Mouse (Mus musculus) left cerebral cortex, postnatal 4 days (tissue): ENCODE measurements around the gene Rad9a. TPM values are rescaled to one million over a fixed set of nuclear protein-coding genes. Genes with fewer than 3 reads are reported as not detected.
A peak's percentile ranks its signal among the peaks of the same experiment; 100 is the strongest.

Source experiments
- DNase-seq: peaks from one replicate; pipeline ENCODE4 v3.0.0-alpha.2; 2022
- intact Hi-C: fragments of 180-260 bp; cut with DNase I; formaldehyde crosslinking; loops from one replicate; pipeline ENCODE4 v1.15.1; 2025
- total RNA-seq, 2 experiments: library from RNA; stranded (reverse); gene quantifications; 2 replicates each; pipeline ENCODE4 v1.2.3; 2021

The Rad9a gene
- total RNA-seq, 2 experiments from 2014 or later: 9.8 to 10.6 TPM

DNA sequence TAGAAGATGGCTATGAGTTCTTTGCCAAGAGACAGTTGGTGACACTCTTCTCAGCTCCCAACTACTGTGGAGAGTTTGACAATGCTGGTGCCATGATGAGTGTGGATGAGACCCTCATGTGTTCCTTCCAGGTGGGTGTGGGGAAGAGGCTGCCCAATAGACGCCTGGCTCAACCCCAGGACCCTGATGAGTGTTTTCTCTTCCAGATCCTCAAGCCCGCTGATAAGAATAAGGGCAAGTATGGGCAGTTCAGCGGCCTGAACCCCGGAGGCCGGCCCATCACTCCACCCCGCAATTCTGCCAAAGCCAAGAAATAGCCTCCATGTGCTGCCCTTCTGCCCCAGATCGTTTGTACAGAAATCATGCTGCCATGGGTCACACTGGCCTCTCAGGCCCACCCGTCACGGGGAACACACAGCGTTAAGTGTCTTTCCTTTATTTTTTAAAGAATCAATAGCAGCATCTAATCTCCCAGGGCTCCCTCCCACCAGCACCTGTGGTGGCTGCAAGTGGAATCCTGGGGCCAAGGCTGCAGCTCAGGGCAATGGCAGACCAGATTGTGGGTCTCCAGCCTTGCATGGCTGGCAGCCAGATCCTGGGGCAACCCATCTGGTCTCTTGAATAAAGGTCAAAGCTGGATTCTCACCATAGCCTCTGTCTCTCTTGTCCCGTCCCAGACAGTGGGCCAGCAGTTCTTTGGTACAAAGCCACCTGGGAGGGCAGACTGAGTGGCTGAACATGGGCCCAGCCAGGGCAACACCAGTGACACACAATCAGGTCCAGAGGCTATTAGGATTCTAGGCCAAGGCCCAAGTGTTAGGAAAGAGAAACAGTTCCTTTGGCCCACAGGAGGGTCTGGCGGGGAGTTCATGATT is 6.4 kb downstream of the Rad9a start:
- intact Hi-C loops: no loop called here
- DNase-seq: peak; percentile 95

DNA sequence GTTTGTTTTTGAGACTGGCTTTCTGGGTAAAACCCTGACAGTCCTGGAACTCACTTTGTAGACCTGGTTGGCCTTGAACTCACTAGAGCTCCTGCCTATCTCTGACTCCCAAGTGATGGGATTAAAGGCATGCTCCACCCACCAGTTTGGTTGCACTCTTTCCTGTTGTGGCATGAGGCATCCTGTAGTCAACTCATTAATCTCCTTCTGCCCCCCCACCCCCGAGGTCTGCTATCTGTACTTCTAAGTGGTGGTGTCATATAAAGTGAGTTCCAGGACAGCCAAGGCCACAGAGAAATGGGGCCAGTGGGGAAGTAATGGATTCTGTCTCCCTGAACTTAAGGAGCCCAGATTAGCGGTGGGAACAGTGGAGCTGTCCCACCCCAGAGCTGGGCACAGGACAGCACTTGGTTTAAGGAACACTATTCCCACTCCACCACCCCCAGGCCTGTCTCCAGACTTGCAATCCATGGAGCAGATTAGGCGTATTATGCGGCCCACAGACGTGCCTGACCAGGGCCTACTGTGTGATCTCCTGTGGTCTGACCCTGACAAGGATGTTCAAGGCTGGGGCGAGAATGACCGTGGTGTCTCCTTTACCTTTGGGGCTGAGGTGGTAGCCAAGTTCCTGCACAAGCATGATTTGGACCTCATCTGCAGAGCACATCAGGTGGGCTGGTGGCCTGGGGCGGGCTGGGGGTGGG is 7.3 kb downstream of the Rad9a start:
- intact Hi-C loops: no loop called here
- DNase-seq: no peak

DNA sequence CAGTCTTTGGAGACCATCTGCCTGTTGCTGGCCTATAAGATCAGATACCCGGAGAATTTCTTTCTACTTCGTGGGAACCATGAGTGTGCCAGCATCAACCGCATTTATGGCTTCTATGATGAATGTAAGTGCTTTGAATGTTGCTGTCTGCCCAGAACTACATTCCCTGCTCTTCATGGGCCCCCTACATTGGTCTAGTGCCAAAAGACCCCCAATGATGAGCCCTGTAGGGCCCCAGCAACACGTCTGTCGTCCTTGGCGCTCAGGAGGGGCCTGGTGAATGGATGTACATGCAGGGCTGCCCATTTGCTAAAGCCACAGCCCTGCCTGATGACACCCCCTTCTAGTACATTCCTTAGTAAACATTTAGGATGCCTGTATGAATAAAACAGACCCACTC is 8.3 kb downstream of the Rad9a start:
- no peak for DNase-seq
- intact Hi-C loops: no loop called here

DNA sequence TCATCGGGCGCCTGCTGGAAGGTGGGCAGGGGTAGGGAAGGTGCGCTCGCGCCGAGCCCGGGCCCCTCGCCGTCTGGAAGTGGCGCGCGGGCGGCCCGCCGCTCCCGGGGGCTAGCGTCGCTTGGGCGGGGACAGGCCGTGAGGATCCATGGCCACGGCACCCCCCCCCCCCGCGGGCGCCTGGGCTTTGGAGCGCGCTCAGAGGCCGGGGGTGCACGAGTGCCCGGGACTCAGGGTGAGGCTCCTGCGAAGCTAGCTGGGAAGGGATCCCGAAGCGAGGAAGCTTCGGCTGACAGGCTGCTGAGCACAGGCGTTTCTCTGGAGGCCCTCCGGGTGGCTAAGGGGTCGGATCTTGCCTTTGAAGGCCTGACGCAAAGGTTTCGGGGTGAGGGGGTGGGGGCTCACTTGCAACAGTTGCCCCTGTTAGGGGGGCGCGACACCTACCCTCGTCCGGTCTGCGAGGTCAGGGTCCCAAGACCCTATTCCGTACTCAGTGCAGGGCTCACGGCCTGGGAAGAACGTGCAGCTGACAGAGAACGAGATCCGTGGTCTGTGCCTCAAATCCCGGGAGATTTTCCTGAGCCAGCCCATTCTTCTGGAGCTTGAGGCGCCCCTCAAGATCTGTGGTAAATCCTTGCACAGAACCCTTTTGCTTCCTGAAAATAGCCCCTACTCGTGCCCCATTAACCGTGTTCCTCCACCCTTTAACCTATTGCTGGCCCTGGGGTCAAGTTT is 9.0 kb downstream of the Rad9a start:
- DNase-seq: no peak
- intact Hi-C loops: no loop called here

DNA sequence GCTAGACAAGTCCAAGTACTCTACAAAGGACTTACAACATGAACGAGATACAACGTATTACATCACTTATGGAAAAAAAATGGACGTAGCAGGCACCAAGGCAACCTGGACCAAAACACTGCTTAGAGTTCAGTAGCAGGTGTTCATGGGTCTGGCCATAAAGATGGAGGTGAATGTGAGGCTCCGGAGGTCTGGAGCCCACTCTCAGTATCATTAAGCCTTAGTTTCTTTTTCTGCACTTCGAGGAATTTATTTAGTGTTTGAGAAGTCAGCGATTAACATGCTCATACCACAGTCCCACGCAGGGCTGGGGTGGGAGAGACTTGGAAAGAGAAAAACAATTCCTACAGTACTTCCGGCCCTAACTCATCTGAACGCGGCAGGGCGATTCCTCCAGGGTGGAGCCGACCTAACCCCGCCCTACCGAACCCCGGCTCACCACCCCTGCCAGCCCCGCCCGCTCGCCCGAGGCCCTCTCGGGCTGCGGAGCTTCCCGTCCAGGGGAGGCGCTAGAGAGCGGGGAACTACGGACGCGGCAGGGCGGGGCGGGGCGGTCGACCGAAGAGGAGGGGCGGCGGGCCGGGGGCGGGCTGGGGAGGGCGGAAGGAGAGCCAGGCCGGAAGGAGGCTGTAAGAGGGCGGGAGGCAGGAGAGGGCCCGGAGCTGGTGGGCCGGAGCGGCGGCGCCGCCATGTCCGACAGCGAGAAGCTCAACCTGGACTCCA is 9.8 kb downstream of the Rad9a start, which contains the start of gene Ppp1ca:
TSS of gene Ppp1ca (plus strand) at position 538 of the 723 bp plus-strand sequence.
- intact Hi-C loops: no loop called here
- peak; percentile 97 for DNase-seq

DNA sequence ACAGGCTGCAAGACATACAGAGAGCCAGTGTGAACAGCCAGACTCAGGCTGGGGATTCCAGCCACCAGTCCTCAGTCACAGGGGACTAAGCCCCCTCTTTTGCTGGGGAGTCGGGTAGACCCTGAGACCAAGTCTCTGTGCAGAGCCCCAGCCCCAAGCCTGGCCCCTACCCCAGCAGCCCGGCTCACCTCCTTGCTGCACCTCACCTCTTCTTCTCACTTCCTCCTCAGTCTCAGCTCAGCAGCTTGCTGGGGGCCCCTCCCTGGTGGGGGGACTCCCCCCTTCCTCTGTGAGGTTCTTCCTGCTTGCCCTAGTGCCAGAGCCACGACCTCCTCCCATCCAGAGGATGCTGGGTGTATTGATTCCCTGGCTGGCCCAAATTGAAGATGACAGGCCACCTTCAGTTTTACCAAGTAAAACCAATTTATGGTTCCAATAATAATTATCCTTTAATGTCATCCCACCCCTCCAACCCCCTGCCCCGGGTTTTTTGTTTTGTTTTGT is 10.6 kb downstream of the Rad9a start, which contains the start of gene Tbc1d10c:
TSS of gene Tbc1d10c (minus strand) at position 454 of the 504 bp plus-strand sequence.
- intact Hi-C loops: no loop called here
- no peak for DNase-seq

DNA sequence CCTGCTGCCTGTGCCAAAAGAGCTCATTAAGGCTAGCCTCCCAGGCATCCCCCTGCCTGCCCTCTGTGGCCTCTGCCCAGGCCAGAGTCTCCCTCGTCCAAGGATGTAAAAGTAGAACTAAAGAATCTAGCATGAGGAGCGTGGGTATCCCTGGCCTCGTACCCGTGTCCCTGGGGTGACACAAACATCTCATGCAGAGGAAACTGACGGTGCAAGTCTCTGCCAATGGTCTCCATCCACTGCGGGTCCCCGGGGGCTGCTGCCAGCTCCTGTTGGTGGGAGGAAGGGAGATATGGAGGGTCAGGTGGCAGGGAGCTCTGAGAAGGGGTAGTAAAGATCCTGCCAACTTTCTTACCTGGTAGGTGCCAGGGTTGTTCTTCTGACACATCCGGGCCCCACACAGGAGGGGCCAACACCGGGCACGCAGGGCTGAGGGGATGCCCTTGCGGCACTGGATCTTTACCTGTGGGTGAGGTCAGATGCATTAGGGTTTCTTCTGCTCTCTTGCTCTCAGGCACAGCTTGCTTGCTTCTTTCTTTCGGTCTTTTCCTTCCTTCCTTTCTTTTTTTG is 12.3 kb downstream of the Rad9a start:
- intact Hi-C loops: no loop called here
- no peak for DNase-seq

DNA sequence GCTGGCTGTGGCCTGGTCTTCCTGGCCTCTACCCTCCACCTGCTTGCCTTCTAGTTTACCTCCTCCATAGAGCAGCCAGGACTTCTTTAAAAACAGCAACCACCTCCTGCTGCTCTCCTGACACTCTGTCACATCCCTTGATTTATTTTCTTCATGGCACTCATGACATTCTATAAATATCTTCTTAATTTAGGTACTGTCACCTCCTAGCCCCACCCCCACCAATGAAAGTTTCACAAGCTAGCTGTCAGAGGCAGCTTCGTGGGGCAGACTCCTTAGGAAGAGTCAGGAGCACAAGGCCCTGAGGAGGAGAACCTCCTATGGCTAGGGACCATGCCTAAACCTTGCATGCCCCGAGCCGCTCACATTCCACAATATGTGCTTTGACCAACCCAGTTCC is 14.2 kb downstream of the Rad9a start:
- no peak for DNase-seq
- intact Hi-C loops: no loop called here

DNA sequence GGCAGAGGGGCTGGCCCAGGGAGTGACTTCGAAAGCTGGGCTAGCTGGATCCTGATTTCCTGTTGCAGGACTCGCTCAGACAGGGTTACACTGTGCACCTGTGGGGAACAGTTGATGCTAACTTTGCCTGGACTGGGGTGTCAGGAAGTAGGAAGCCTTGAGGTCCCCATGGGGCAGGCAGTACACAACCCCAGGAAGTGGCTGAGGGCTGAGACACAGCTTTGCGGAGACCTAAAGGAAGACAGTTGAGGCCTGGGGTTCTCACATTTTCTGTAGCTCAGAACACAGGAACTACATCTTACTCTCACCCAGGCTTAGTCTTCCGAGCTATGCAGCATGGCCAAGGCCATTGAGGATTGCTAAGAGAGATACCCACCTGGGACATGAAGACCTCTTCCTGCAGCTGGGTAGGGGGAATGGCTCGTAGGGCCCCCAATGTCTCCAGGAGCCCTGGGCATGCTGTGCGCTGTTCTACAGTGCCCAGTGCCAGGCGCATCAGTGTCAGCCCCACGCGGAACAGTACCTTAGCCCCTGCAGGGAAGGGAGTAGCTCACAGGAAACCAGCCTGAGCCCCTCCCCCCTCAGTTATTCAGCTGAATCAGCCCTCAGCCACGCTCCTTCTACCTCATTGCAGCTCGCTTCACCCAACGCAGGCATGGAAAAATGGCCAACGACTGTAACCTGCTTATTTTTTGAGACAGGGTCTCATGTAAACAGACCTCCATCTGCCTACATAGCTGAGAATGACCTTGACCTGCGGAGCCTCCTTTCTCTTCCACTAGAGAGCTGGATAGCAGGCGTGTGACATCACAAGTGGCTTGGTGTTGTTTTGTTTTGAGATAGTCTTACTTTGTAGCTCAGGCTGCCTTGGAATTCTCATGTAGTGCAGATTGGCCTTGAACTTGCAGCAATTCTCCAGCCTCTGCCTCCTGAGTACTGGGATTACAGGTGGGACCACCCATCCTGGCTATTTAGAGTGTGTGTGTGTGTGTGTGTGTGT is 16.2 kb downstream of the Rad9a start:
- no peak for DNase-seq
- intact Hi-C loops: no loop called here

DNA sequence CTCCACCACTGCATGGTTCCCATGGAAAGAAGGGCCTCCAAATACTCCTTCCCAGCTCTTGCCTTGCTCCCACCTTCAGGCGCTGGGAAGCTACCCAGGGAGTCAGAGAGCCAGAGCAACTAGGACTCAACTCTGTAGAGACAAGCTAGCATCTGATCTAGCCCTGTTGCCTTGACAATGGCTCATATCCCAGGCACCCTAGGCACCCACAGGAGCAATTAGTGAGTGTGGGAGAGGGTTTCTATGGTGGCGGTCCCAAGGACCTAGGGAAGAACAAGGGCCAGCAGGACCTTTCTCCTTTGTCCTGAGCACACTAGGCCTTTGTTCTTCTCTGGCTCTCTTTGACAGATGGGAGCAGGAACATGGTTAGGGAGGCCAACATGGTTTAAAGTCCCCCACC is 17.8 kb downstream of the Rad9a start:
- intact Hi-C loops: no loop called here
- no peak for DNase-seq

DNA sequence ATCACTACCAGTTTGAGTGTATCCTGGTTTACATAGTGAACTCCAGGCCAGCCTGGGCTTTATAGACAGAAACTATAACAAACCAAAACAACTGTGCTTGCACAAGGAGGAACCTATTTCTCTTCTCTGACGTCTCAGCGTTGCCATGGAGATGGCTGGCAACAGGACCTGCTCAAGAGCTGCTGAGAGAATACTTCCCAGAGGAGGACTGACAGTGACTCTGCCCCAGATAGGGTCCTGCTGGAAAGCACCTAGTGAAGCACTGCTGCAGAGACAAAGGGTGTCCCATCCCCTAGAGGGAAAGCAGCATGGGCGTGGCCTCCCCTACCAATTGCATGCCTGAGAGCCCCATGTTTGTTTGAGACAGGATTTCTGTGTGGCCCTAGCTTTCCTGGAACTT is 19.6 kb downstream of the Rad9a start:
- DNase-seq: no peak
- intact Hi-C loops: no loop called here

DNA sequence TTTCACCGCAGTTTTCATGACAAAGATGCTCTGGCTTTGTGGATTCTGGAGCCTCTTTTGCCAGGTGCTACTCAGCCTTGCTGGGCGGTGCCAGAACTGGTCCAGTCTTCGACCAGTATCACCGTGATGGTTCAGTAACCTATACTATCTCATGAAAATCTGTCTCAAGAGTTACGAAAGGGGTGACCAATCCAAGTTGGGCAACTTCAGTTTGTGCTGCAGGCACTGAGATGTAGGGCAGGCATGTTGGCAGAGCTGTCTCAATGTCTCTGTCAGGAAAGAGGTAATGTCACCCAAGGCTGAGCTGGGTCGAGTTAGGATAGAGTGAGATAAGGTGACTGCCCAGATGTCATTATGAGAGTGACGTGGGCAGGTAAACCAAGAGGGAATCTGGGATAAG is 21.1 kb downstream of the Rad9a start:
- no peak for DNase-seq
- intact Hi-C loops: no loop called here

DNA sequence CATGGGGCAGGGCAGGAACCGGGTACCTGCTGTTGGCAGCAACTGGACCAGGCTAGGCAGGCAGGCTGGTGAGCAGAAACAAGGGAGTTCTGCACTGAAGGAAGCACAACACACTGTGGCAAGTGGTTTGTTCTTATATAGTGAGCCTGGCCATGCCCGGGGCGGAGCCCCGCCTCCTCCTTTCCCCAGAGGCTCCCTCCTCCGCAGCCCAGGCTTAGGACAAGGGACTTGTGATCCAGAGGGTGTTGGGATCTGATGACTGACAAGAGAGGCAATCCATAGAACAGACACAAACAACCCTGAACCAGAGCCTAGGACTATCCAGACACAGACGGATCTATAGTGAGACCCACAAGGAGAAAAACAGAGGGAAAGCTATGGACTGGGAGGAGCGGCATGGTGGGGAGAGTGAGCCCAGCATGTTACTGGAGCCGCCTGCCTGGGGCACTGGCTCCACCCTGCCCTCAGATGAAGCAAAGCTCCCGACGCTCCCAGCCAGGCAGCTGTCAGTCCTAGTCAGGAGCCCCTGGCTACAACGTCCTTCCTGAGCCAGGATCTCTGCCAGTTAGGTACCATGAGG is 26.0 kb downstream of the Rad9a start, which contains the start of gene Carns1:
TSS of gene Carns1 (minus strand) at position 112 of the 580 bp plus-strand sequence.
- no peak for DNase-seq
- intact Hi-C loops: no loop called here

DNA sequence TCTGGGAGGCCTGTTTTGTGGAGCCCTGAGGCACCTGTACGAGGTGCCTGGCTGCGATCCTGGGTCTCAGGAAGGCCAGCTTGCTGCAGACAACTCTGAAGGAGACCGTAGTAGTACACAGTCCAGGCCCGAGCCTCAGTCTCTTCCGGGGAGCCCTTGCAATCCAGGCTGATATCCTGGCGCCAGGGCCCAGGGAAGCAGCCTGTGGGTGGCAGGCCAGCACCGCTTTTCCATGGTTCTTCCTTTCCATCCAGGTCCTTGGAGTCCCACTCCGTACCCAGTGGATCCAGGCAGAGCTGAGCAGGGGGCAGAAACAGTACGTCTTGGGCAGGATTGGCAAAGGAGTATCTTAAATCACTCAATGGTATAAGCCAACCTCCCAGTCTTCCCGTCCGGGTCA is 28.5 kb downstream of the Rad9a start:
- intact Hi-C loops: no loop called here
- DNase-seq: no peak

DNA sequence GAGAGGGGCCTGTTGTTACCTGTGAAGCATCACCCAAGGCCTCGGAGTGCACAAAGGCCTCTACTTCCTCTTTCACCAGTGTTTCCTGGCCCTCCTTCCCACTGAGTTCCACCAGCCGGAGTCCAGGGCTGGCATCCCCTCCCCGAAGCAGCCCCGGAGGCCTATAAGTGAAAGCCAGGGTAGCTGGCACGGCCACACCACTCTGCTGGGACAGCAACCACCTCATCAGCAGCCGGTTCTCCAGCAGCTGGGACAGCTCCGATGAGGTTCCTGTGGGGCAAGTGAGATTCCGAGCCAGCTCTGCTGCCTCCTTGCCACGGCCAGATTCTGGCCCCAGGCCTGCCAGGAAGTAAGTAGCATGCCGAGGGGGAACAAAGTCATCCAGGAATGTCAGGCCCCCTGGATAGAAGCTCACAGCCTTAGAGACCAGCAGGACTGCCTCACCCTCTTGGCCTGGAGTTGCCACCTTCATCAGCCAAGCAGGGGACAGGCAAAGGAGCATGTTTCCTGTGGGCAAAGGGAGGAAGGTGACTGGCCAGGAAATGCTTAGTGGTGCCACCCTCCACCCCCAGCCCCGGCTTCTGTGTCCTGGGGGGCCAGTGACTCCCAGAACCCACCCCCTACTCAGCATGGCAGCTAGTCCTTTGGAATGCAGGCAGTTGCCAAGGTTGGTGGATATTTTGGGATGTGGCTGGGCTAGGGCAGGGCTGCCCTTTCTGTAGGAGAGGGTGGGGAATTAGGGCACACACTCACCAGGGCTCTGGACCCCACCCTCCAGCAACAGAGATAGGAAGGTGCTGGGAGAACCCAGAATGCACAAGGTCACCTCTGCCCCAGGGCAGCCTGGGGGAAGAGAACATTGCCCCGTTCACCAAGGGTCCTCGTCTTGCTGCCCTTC is 29.8 kb downstream of the Rad9a start:
- intact Hi-C loops: no loop called here
- peak; percentile 46 for DNase-seq

DNA sequence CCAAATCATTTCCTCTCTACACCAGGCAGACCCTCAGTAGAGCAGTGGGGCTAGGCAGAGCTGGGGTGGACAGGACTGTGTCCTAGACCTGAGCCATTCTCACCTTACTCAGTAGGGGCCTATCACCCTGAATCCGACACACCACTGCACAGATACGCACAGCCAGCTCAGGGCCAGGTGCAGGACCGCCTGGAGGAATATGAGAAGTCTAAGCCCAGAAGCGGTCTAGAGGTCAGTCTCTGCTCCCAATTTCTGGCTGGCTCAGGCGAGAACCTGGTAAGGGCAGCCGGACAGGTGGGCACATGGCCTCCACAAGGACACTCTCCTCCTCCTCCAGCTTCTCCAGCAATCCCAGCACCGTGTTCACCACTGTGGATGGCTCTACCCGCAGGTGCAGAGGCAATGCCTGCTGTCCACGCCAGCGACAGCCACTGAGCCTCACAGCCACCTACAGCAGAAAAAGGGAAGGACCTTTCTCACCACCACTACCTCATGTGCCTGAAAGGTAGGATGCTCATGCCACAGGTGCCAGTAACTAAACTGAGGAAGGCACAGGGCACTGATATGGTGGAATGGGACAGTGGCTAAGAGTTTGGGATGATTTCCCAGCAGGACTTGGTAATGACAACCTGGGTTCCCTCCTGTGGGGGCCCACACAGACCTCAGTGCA is 30.6 kb downstream of the Rad9a start:
- DNase-seq: no peak
- intact Hi-C loops: no loop called here

DNA sequence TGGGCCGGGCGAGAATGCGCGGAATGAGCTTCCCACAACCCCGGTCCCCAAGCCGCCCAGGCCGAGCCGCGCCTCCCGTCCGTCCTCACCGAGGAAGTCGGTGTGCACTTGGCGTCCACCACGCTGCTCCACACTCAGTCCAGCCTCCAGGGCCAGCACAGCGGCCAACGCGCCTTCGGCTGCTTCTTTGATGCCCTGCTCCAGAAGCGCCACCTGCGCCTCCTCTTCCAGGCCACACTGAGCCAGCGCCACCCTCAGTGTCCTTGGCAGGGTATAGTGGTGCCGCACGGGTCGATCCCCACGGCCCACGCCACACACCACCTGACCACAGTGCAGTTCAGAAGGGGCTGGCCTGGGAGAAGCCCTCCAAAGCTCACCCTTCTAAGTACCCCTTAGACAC is 31.7 kb downstream of the Rad9a start:
- intact Hi-C loops: no loop called here
- DNase-seq: peak; percentile 64
